Mouse (Mus musculus) megakaryocyte, embryonic 14.5 days (primary cell): ENCODE results near the gene Cacng6.

Experiments used
- FLI1 ChIP-seq: IDR thresholded peaks from 2 replicates; pipeline ENCODE4 v1.6.1; 2012; ENCODE audit warnings: low read length, inconsistent platforms, mixed read lengths
- GATA1 ChIP-seq: IDR thresholded peaks from 3 replicates; pipeline ENCODE4 v1.6.1; 2012; ENCODE audit warnings: mixed read lengths, low read length, inconsistent platforms, borderline replicate concordance

- TF ChIP-seq GATA1: no peak
- no peak for TF ChIP-seq FLI1
Measured at GRCm38 (mm10) chr7:3399937-3400336, 24.1 kb upstream of the Cacng6 start.
